Mouse (Mus musculus): Measurements from ENCODE around the gene Rabepk.
"Not testable (repeated sequence)": the region's sequence is repeated elsewhere in the genome, so short reads cannot be mapped to it uniquely, and the experiment has no call there.

The Rabepk gene

GRCm38 (mm10) chr2:34803746-34804145 is 4.0 kb upstream of the Rabepk start:
- no peak for DNase-seq

GRCm38 (mm10) chr2:34802565-34803245 is 3.0 kb upstream of the Rabepk start:
- DNase-seq: peak; percentile 40

DNA sequence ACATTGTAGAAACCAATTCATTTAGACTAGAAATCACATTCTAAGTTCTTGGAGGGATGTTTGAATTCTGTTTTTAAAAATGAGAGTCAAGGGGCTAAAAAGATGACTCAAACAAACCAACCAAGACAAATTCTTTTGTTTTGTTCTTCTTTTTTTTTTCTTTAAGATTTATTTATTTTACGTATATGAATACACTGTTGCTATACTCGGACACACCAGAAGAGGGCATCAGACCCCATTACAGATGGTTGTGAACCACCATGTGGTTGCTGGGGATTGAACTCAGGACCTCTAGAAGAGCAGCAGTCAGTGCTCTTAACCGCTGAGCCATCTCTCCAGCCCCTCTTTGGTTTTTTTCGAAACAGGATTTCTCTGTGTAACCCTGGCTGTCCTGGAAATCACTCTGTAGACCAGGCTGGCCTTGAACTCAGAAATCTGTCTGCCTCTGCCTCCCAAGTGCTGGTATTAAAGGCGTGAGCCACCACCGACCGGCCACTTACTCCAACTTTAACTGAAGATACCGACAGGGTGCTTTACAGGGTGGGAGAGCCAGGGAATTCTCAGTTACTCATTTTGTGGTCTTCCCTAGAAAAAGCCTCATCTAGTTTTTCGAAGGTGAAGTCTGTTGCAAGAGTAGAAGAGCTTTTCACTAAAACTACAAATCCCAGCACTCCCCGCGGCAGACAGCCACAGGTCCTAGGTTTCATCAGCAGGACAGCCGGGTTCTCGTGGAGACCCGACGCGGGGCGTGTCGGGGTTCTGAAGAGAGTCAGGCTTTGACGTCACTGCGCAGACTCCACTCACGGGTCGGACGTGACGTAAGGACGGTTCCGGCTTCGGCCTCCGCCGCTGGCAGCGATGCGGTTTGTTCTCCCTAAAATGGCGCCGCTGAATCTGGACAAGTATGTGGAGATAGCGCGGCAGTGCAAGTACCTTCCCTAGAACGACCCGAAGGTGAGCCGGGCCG is 2.1 kb upstream of the Rabepk start:
- peak; percentile 99 for DNase-seq

DNA sequence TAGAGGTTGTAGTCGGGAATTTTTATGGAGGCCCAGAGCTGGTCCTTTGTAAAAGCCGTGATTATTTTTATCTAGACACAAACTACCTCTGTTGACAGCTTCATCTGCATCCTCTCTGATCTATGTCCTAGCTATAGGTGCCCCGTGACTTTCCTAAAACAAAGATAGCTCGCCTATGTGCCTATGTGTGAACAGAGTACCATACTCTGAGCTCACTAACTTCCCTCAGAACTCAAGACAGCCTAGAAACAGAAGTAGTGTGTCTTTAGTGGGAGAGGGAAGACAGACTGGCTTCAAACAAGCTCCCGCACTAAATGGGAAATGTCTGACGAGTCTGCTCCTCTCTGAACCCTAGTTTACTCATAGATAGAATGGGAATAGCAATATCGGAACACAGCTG is 659 bp upstream of the Rabepk start:
- no peak for DNase-seq

- DNase-seq: no peak
These were observed 4.3 kb downstream of the Rabepk start for GRCm38 (mm10) chr2:34795426-34795825.

DNA sequence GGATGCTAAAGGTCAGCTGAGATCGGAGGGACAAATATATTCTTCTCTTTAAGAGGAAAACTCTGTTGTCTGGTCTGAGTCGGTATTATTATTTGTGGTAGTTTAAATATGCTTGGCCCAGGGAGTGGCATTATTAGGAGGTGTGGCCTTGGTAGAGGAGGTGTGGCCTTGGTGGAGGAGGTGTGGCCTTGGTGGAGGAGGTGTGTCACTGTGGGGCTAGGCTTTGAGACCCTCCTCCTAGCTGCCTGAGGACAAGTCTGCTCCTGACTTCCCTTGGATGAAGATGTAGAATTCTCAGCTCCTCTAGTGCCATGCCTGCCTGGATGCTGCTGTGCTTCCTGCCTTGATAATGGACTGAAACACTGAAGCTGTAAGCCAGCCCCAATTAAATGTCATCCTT is 5.2 kb downstream of the Rabepk start:
- DNase-seq: no peak

DNA sequence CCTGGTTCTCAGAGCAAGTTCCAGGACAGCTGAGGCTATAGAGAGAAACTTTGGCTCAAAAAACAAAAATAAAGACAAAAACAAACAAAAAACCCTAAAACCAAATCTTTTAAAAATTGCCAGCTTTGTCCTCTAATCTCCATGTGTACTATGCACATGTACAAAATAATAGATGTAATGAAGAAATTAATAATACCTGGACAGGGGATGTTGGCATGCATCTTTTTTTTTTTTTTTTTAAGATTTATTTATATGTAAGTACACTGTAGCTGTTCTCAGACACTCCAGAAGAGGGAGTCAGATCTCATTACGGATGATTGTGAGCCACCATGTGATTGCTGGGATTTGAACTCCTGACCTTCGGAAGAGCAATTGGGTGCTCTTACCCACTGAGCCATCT is 7.2 kb downstream of the Rabepk start:
- DNase-seq: not testable (repeated sequence)

GRCm38 (mm10) chr2:34790282-34790681 is 9.4 kb downstream of the Rabepk start:
- no peak for DNase-seq

DNA sequence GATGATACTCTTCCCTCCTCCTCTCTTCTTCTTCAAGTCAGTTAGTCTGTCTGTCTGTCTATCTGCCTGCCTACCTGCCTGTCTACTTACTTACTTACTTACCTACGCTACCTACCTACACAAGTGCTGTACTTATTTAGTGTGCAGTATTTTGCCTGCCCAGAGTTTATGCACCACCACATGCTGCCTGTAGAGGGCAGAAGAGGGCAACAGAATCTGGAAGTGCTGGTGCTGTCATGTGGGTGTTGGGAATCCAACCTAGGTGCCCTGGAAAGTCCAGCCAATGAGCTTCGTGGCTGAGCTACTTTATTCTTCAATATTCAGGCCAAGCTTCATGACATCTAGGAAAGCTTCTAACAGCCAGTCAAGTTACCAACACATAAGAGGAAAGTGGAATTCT is 15.6 kb downstream of the Rabepk start:
- peak; percentile 70 for DNase-seq

DNA sequence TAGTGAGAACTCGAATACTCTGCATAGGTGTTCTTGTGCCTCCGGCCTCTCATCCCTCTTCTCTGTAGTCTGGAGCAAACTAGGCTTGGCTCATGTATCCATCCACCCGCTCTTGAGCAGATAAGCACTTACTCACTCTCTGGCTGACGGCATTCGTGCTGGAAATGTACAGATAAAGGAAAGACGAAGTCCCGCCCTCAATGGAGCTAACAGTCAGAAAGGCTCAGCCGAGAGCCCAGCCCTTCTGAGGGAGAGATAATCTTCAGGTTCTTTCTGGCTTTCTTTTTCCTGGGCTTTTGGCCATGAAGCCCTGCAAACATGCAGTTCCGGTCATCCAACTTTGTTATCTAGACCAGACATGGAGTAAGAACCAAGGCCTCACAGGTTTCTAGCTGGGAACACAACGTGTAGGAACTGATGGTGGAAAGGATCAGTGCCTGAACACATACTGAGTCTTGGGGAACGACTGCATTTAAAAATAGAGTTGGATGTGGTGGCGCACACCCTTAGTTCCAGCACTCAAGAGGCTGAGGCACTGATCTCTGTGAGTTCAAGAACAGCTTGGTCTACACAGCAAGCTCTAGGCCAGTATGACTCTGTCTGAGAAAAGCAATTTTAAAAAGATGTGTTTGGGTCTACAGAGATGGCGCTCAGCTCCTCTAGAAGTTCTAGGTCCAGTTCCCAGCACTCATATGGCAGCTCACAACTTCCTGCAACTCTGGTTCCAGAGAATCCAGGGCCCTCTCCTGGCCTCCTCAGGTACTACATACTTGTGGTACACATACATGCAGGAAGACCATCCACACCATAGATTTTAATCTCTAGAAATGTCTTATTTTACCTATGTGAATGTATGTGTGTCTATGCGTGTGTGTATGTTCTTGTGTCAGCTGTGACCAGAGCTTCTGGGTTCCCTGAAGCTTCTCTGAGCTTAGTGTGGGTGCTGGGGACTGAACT is 16.4 kb downstream of the Rabepk start:
- no peak for DNase-seq

DNA sequence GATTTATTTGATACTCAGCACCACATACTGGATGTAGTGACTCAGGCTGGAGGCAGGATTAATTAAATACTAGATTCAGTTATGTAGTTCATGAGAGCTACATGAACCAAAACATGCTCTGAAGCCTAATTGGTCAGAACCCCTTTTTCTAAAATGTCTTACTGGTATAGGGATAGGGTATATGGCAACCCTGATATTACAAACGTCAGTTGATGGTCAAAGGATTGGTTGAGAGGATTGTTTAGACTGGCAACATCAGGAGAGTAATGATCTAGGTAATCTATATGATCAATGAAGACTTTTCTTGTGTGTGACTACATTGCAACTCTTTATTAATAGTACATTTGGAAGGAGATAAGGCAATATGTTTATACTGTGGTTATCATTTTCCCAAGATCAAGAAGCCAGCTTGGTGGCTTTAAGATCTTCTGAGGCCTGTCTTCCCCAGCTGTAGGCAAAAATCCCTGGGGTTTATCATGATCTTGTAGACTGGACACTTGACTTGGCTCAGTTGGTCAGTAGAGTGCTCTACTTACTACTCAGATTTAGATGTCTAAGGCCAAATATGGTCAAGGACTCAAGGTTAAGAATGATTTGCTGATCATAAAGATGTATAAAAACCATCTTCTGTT is 22.4 kb downstream of the Rabepk start:
- DNase-seq: no peak

DNA sequence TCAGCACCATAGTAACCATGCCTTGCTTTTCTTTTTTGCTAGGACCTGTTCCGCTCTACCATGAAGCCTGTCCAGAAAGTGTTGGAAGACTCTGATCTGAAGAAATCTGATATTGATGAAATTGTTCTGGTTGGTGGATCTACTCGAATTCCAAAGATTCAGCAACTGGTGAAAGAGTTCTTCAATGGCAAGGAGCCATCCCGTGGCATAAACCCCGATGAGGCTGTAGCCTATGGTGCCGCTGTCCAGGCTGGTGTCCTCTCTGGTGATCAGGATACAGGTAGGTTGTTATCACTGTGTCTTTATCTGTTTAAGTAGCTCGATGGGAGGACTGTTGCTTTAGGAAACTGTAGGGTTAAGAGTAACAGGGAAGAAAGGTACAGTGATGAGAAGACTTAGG is 25.2 kb downstream of the Rabepk start:
- DNase-seq: no peak

GRCm38 (mm10) chr2:34773673-34774072 is 26.0 kb downstream of the Rabepk start:
- DNase-seq: no peak

GRCm38 (mm10) chr2:34772252-34773235 is 27.2 kb downstream of the Rabepk start:
- peak; percentile 47 for DNase-seq

GRCm38 (mm10) chr2:34771368-34772226 is 28.1 kb downstream of the Rabepk start, which contains the start of gene Hspa5:
TSS of gene Hspa5 (plus strand) at chr2:34771970.
- DNase-seq: peak; percentile 100

- DNase-seq: no peak
These were observed 28.8 kb downstream of the Rabepk start for GRCm38 (mm10) chr2:34770951-34771350.

GRCm38 (mm10) chr2:34770049-34770448 is 29.7 kb downstream of the Rabepk start:
- no peak for DNase-seq

GRCm38 (mm10) chr2:34764801-34765200 is 34.9 kb downstream of the Rabepk start:
- no peak for DNase-seq

DNA sequence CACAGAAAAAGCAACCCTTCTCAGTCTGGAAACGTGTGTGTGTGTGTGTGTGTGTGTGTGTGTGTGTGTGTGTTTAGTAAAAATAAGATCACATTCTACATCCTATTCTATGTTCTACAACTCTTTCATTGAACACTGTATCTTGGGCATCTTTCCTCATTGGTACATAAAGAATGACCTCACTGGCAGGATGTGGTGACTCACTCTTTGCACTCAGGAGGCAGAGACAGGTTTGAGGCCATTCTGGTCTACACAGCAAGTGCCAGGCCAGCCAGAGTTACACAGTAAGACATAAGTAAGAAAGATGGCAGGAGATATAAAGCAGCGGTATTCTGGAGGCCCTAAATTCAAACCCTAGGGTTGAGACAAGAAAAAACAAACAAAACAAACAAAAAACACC is 36.8 kb downstream of the Rabepk start:
- DNase-seq: no peak

- DNase-seq: no peak
These were observed 37.5 kb downstream of the Rabepk start for GRCm38 (mm10) chr2:34762174-34762573.
